Mouse (Mus musculus): ENCODE results near the gene Man1c1.

Gene Man1c1

DNA sequence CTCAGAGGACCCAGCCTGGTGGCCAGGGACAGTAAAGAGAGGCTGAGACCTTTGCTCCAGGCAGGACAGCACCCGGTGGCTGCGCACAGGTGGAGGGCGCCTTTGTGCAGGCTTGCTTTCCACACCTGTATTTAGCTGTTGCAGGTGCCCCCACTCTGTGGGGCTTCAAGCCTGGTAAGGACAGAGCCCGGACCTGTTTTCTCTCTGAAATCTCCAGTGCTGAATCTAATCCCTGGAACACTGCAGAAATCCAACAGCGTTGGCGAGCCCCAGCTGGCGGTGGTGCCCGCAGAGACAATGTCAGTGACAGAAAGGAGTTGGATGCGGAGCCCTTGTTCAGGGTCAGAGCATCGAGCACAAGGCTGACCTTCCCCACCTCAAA is 84.6 kb downstream of the Man1c1 start:
- no peak for TF ChIP-seq GATA4 (IDR thresholded peaks at IDR 0.05; ENCODE audit: insufficient replicate concordance, low read length)

DNA sequence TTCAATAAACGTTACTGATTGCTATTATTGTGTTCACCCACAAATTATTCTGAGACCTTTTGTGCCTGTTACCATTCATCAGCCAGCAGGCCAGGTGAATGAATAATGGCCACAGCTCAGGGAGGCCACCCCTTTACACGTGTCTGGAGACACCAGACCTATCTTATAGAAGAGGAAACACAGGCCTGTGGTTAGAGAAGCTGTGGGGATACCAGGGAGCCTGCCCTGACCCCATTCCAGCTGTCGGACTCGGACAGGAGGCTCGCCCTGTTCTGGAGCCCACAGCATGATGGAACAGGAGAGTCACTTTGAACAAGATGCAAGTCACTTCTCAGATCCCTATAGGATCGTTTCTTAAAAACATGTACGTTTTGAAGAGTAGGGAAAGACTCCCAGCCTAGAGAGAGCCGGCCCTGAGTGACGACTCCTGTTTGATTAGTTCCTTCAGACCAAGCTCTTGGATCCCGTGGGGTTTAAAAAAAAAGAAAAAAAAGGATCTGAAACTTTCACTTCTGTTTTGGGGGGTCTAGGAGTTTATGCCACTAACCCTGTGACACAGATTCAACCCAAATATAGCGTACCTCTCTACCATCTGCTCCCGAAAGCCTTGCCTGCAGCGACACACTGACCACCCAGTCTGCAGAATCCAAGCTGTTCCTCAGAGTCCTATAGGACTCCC is 85.1 kb downstream of the Man1c1 start:
- no peak for TF ChIP-seq GATA4 (IDR thresholded peaks at IDR 0.05; ENCODE audit: insufficient replicate concordance, low read length)

GRCm38 (mm10) chr4:134617779-134618178 is 86.3 kb downstream of the Man1c1 start:
- TF ChIP-seq GATA4 (IDR thresholded peaks at IDR 0.05; ENCODE audit: insufficient replicate concordance, low read length): no peak

DNA sequence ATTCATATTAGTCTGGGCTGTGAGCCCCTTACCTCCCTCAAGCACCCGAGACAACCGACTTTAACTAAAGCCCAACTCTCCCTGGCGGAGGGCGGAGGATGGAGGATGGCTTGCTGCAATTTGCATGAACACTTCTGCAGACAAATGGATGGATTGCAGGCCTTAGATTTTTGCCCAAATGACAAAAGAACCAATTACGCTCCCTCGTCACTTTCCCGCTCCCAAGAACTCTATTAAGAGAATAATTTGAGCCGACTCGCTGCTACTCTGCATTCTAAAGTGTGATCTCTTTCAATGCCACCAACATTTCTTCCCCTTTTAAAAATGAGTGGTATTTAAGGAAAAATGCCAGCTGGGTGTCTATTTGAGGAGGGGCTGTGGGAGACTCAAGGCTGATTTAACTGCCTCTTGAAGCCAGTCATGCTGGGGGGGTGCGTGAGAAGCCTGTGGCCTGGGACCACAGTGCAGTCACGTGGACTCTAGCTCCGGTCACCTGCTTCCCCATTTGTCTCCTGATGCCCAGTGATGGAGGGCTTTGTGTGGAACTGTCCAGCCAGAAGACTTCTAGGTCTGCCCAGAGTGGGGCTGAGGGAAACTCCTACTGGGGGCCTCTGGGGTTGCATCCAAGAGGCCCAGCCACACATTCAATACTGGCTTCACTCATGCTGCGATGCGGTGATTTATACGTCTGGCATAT is 88.0 kb downstream of the Man1c1 start:
- TF ChIP-seq GATA4 (IDR thresholded peaks at IDR 0.05; ENCODE audit: insufficient replicate concordance, low read length): no peak

DNA sequence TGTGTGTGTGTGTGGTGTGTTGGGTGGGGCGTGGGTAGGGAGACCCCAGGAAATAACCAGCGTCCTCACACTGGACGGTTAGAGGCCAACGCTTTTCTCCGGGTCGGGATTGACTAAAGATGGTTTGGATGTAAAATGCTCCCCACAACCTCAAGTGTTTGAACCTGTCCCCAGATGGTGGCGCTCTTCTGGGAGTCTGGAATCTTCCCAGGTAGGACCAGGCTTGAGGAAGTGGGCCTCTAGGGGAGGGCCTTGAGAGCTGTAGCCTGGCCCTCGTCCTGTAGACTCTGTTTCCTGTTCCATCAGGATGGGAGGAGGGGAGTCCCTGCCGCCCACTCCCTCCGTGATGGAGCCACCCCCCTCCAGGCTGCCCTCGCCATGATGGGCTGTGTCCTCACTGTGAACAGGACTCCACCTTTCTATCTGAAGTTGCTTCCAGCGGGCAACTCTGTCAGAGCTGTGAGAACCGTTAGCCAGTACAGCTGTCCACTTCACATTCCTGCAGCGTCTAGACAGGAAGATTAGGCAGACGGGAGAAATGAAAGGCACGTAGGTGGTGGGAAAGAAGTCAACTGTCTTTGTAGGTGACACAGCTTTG is 91.9 kb downstream of the Man1c1 start:
- no peak for TF ChIP-seq GATA4 (IDR thresholded peaks at IDR 0.05; ENCODE audit: insufficient replicate concordance, low read length)

GRCm38 (mm10) chr4:134610616-134611015 is 93.5 kb downstream of the Man1c1 start:
- no peak for TF ChIP-seq GATA4 (IDR thresholded peaks at IDR 0.05; ENCODE audit: insufficient replicate concordance, low read length)

DNA sequence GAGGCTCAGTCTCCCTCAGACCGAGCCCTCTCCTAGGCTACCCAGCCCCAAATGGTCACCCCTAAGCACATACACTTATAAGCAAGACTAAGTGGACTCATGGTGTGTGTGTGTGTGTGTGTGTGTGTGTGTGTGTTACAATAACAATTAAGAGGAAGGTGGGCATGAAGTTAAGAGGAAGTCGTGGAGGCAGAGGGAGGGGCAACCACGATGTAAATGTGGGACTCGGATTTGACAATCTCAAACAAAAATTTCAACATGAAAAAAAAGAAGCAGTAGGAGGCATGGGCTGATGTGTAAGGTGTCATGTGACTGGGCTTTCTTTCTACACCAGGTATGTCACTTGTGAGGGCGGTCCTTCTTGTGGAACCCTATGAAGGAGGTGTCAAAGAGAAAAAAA is 96.4 kb downstream of the Man1c1 start:
- TF ChIP-seq GATA4 (IDR thresholded peaks at IDR 0.05; ENCODE audit: insufficient replicate concordance, low read length): no peak

DNA sequence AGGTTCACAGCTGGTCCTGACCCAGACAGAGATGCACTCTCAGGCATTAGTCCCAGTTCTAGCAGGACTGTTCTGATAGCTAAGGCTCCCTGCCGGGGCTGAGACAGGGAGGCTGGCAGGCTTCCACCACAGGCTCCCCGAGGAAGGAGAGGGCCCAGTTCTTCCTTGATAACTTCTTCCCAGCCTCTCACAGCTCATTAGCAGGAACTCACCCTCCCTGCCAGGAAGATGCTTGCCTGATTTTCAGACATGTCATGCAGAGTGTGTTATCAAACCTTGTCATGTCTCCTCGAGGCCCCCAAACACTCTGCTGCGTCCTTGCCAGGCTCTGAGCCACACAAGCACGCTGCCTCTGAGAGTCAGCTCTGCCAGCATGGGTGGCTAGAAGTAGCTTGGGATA is 98.0 kb downstream of the Man1c1 start:
- peak; percentile 63; the same call in 1 of the 2 replicates for TF ChIP-seq GATA4 (IDR thresholded peaks at IDR 0.05; ENCODE audit: insufficient replicate concordance, low read length)

GRCm38 (mm10) chr4:134604472-134604871 is 99.6 kb downstream of the Man1c1 start:
- TF ChIP-seq GATA4 (IDR thresholded peaks at IDR 0.05; ENCODE audit: insufficient replicate concordance, low read length): no peak

- no peak for TF ChIP-seq GATA4 (IDR thresholded peaks at IDR 0.05; ENCODE audit: insufficient replicate concordance, low read length)
These were observed 100.5 kb downstream of the Man1c1 start for GRCm38 (mm10) chr4:134603553-134603952.

GRCm38 (mm10) chr4:134602610-134603009 is 101.5 kb downstream of the Man1c1 start:
- TF ChIP-seq GATA4 (IDR thresholded peaks at IDR 0.05; ENCODE audit: insufficient replicate concordance, low read length): no peak

DNA sequence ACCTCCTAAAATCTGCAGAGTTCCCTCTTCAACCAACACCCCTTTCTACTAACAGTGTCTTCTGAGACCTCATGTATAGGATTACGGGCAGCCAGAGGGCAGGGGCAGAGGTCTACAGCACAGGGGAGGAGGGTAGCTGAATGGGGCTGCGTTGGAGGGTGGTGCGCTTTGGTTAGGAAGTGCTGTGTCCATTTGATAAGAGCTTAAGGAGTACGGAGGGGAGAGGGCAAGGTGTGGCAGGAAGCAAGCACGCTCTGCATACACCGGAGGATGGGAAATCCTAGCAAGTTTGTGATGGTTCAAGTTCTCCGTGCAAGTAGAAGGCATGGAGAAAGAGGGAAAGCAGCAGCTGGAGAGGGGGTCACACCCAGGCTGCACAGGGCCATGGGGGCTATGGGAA is 102.1 kb downstream of the Man1c1 start:
- peak; percentile 8; the same call in 1 of the 2 replicates for TF ChIP-seq GATA4 (IDR thresholded peaks at IDR 0.05; ENCODE audit: insufficient replicate concordance, low read length)

DNA sequence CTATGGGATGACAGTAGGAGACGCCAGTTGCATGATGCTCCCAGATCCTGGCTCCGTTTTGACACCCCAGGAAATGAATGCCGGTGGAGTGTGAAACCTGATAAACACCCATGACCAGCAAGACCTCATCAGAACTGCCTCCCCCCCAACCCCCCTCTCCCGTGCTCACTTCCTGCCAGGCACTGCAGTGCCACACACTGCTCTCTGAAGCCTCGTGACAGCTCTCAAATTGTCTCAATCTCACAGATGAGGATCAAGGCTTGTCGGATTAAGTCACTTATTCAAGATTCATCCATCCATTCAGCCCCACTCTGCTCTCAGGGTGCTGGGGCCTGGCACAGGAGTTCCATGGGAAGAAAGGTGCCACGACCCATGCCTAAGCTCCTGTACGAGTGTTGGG is 102.7 kb downstream of the Man1c1 start:
- TF ChIP-seq GATA4 (IDR thresholded peaks at IDR 0.05; ENCODE audit: insufficient replicate concordance, low read length): peak; percentile 46; the same call in 1 of the 2 replicates

DNA sequence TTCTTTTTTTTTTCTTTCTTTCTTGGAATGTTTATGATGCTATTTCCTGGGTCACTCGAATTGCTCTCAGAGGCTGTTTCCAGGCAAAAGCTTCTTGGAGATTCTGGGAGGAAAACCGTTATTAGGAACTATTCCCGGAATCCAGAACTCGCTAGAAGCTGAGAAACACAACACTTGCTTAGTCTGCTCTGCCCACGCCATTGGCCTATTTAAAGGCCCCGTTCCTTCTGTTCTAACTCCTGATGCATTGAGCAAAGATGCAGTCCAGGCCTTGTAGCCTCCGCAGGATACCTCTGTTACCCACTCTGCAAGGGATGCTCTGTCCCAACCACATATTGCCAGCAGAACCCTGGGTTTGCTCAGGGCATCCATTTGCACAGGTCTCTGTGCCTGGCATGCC is 103.3 kb downstream of the Man1c1 start:
- TF ChIP-seq GATA4 (IDR thresholded peaks at IDR 0.05; ENCODE audit: insufficient replicate concordance, low read length): no peak

DNA sequence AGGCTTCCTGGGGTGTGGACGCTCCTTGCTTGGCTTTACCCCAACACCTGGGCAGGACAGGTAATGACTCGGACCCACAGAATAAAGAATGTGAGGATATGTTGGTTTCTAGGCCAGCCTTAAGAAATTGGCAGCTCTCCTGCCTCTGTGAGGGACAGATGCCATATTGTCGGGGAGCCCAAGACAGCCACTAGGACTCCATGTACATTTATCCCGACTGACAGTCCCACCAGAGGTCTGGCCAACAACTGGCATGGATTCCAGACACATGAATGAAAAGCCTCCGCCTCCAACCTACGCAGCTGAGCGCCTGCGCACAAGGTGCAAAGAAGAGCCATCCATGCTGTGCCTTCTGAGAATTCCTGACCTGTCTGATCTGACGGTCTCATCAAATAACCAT is 104.0 kb downstream of the Man1c1 start:
- no peak for TF ChIP-seq GATA4 (IDR thresholded peaks at IDR 0.05; ENCODE audit: insufficient replicate concordance, low read length)

Measured in liver, adult (tissue).